Mouse (Mus musculus) adrenal gland, adult 10 weeks (tissue): ENCODE measurements around the gene Spocd1. TPM values are rescaled to one million over a fixed set of nuclear protein-coding genes. Genes with fewer than 3 reads are reported as not detected.

Experiments
- polyA plus RNA-seq: library from polyadenylated mRNA; stranded (reverse); fragments of 350-450 nt; fragmentation: Illumina TruSeq; extraction: RNeasy Lipid Tissue Mini Kit (QIAGEN cat#74804); gene quantifications from one replicate; pipeline ENCODE4 v1.2.3, GENCODE M21; 2014; ENCODE audit warnings: low read depth, low replicate concordance

Gene Spocd1
- not detected for polyA plus RNA-seq

DNA sequence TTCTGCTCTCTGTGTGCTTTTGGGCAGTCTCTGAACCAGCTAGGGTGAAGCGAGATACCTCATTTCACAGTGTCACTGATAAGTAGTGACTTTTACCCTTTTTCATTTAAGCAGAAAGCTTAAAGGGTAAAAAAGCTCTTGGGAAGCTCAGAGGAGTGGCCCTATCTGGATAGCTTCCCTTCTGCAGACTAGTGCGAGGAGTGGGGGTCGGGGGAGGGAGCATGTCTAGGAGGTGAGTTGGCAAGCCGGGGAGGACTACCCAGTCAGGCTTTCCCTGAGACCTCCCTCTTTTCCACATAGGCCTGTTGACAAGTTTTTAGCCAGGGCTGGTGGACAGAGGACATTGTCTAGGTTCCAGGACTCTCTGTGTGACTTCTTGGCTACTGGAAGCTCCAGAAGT lies at the start of gene Spocd1:
Gene Spocd1 (plus strand): TSS at position 301 of the 400 bp plus-strand sequence.

DNA sequence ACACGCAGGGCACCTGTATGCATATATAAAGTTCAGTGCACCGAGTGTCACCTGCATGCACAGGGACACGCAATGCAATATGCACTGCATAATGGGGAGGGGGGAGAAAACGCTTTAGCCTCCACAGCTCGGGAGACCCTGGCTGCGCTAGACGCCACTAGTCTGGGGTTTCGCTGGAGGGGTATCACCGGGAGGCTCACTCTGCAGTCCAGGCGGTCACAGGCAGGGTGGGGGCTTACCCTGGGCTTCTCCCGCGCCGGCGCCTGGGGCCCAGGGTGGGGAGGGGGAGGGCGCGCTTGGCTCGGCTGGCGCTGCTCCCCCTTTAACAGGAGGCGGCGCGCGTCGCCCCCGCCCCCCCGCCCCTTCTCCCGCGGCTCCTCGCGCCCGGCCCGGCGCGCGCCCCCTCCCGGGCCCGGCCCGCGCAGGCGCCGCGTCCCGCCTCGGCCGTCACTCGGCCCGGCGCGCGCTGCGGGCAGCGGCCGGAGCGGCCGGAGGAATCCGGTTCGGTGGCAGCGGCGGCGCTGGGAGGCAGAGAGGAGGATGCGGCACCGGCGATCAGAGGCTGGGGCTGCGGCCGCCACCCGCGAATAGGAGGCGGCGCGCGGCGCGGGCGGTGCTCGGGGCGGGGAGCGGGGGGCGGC lies 55.5 kb downstream of the Spocd1 start, which contains the start of gene Adgrb2:
Gene Adgrb2 (plus strand): TSS at position 450 of the 641 bp plus-strand sequence.

Other genes starting within 250 kb of the Spocd1 start
- gene Tmem39b, start 232.4 kb upstream of the Spocd1 start, polyA plus RNA-seq = 0.52 TPM
- gene Khdrbs1, start 186.9 kb upstream of the Spocd1 start, polyA plus RNA-seq = 186 TPM
- 2,725 TPM for gene Ptp4a2, start 118.0 kb upstream of the Spocd1 start, polyA plus RNA-seq
- not detected for gene Adgrb2, start 55.6 kb downstream of the Spocd1 start, polyA plus RNA-seq
- gene Col16a1, start 118.6 kb downstream of the Spocd1 start, polyA plus RNA-seq = 1.5 TPM
- gene Pef1, start 173.3 kb downstream of the Spocd1 start, polyA plus RNA-seq = 7.4 TPM
- not detected for gene Hcrtr1, start 210.1 kb downstream of the Spocd1 start, polyA plus RNA-seq
- gene Tinagl1, start 245.9 kb downstream of the Spocd1 start, polyA plus RNA-seq = 16.1 TPM